Mouse (Mus musculus) heart, adult 2 months (tissue): ENCODE results near the gene Dytn. TPM values are rescaled to one million over a fixed set of nuclear protein-coding genes. Genes with fewer than 3 reads are reported as not detected.

Experiments used
- DNase-seq, 2 experiments: peaks; one replicate each; pipeline ENCODE4 v3.0.0; 2021
- H3K27ac ChIP-seq: fragments of 200-600 bp; 2 replicates; pipeline ENCODE4 v1.8.1; 2022
- H3K27me3 ChIP-seq: fragments of 200-500 bp; 2 replicates; pipeline ENCODE4 v1.6.1; 2012; ENCODE audit warnings: mild to moderate bottlenecking, low read length, inconsistent platforms, mixed read lengths; ENCODE audit not compliant: control insufficient read depth, insufficient read depth
- H3K36me3 ChIP-seq: fragments of 200-500 bp; 2 replicates; pipeline ENCODE4 v1.6.1; 2012; ENCODE audit warnings: low read length, inconsistent platforms; ENCODE audit not compliant: control insufficient read depth, insufficient read depth
- H3K4me1 ChIP-seq: fragments of 200-500 bp; 2 replicates; pipeline ENCODE4 v1.6.1; 2011; ENCODE audit warnings: low read length; ENCODE audit not compliant: control insufficient read depth, insufficient read depth
- H3K4me3 ChIP-seq: fragments of 200-600 bp; 2 replicates; pipeline ENCODE4 v1.8.1; 2022
- H3K79me2 ChIP-seq: fragments of 200-500 bp; replicated peaks from 2 replicates; pipeline ENCODE4 v1.6.1; 2012; ENCODE audit warnings: mild to moderate bottlenecking, inconsistent platforms, low read length, moderate library complexity, mixed read lengths; ENCODE audit not compliant: control insufficient read depth, insufficient read depth
- H3K9ac ChIP-seq: fragments of 200-500 bp; 2 replicates; pipeline ENCODE4 v1.6.1; 2012; ENCODE audit warnings: low read depth, mild to moderate bottlenecking, control low read depth, inconsistent platforms, low read length, mixed read lengths
- CTCF ChIP-seq: fragments of 200-600 bp; IDR thresholded peaks from 2 replicates; pipeline ENCODE4 v1.8.1; 2022; ENCODE audit warnings: antibody characterized with exemption, mild to moderate bottlenecking, moderate library complexity
- EP300 ChIP-seq: fragments of 200-500 bp; IDR thresholded peaks from 2 replicates; pipeline ENCODE4 v1.6.1; 2011; ENCODE audit warnings: low read depth, low read length, control low read depth; ENCODE audit not compliant: insufficient read depth
- POLR2A ChIP-seq: fragments of 200-500 bp; IDR thresholded peaks from 2 replicates; pipeline ENCODE4 v1.6.1; 2011; ENCODE audit warnings: mild to moderate bottlenecking, low read depth, low read length, control low read depth; ENCODE audit not compliant: insufficient read depth
- WGBS: fragments of 180-500 bp; shearing (Covaris S2); methylation state at CpG from one replicate; pipeline ENCODE4 v1.1.7; 2018; 5-methylcytosine and 5-hydroxymethylcytosine counted together
- intact Hi-C: fragments of 180-260 bp; cut with DNase I; formaldehyde crosslinking; loops from one replicate; pipeline ENCODE4 v1.15.1; 2025
- long read RNA-seq: library from polyadenylated mRNA; stranded (forward); transcript quantifications from one replicate; pipeline ENCODE4 v2.0.0, GENCODE M21; 2021
- polyA plus RNA-seq: library from polyadenylated mRNA; depleted of rRNA; stranded (reverse); fragments of >200 nt; gene quantifications from 2 replicates; pipeline ENCODE4 v1.2.3, GENCODE M21; 2012; rRNA removed
- total RNA-seq, 2 experiments: library from RNA; stranded (reverse); gene quantifications; 2 replicates each; pipeline ENCODE4 v1.2.3; 2021

Gene Dytn
- total RNA-seq (not detected), polyA plus RNA-seq (not detected in 2 replicates)
- long read RNA-seq: 0 reads

GRCm38 (mm10) chr1:63686827-63687226 lies at the start of gene Dytn:
Gene Dytn, minus strand, starts transcription at chr1:63686927.
- TF ChIP-seq EP300 (no peak), POLR2A (no peak), CTCF (no peak)
- 77% methylated on average over 4 of the region's 4 CpGs for WGBS
- H3K27me3 ChIP-seq: no peaks in the 10 kb centered on the region

DNA sequence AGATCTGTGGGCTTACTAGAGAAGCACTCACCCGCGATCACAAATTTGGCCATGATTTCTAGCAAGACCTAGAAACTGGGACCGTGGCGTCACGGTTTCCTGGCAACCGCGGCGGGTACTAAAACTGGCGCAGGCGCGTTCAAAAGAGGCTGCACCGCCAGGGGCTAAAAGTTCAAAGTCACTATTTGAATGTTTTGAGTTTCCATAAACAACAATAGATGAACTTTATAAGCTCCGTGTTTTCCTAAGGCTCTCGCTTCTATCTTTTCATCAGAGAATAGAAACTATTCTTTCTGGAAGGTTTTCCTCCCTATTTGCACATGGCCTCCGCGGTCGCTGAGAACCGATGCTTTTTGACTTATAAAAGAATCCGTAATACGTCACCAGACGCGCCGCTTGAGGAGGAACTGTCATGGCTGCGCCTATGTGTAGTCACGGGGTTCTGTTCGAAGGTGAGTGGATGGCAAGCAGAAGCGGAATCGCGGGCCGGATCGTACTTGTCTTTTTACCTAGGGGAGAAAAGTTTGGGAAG lies 43.6 kb upstream of the Dytn start, which contains the start of the genes Mdh1b and Fastkd2:
Gene Mdh1b (minus strand): TSS at position 79 of the 532 bp plus-strand sequence.
Gene Fastkd2 (plus strand): TSS at position 375 of the 532 bp plus-strand sequence.
- Histone ChIP-seq H3K36me3 (peaks cover 10% of the 10 kb centered on the region), H3K4me3 (peak within 1 kb of the TSS; percentile 76), H3K27me3 (no peaks in the 10 kb centered on the region), H3K79me2 (no peaks in the 10 kb centered on the region), H3K27ac (peak within 1 kb of the TSS; percentile 62), H3K4me1 (peaks cover 3% of the 10 kb centered on the region), H3K9ac (peak within 1 kb of the TSS; percentile 19)
- WGBS: under 1% methylated on average over 31 of the region's 31 CpGs
- intact Hi-C loops: loop anchor here (10.0 kb wide), 1 partner anchor 394 kb away; the partner anchor contains the start of gene Klf7
- TF ChIP-seq EP300: peak; percentile 69; the same call in 1 of the 2 replicates
- TF ChIP-seq POLR2A: 0 out of 2 replicates have a peak, but pooled peaks have one; percentile 44
- TF ChIP-seq CTCF: peak; percentile 56
- peak; percentile 87 to 88 for DNase-seq

More at GRCm38 (mm10) chr1:63686827-63687226, at the start of gene Dytn:
- H3K79me2 ChIP-seq: no peaks in the 10 kb centered on the region
- H3K4me3 ChIP-seq: no peak within 1 kb of the TSS
- H3K4me1 ChIP-seq: no peaks in the 10 kb centered on the region
- no peak within 1 kb of the TSS for H3K9ac ChIP-seq
- no peak within 1 kb of the TSS for H3K27ac ChIP-seq
- intact Hi-C loops: no loop called here
- no peak for DNase-seq
- no peaks in the 10 kb centered on the region for H3K36me3 ChIP-seq

GRCm38 (mm10) chr1:63729796-63730195 lies 43.1 kb upstream of the Dytn start:
- H3K79me2 ChIP-seq: no peaks in the 10 kb centered on the region
- 0 out of 2 replicates have a peak, but pooled peaks cover 1% of the 10 kb centered on the region for H3K27me3 ChIP-seq
- peaks cover 10% of the 10 kb centered on the region for H3K36me3 ChIP-seq
- TF ChIP-seq CTCF (no peak), EP300 (no peak), POLR2A (no peak)
- DNase-seq: no peak
- intact Hi-C loops: loop anchor here (10.0 kb wide), 1 partner anchor 395 kb away; the partner anchor contains the start of gene Klf7
- WGBS: 60% methylated on average over 8 of the region's 8 CpGs
- no peak overlapping the region for H3K9ac ChIP-seq
- H3K27ac ChIP-seq: no peak overlapping the region; the same call in 1 of the 2 replicates
- H3K4me1 ChIP-seq: peaks cover 3% of the 10 kb centered on the region
- H3K4me3 ChIP-seq: peak overlapping the region; percentile 76

DNA sequence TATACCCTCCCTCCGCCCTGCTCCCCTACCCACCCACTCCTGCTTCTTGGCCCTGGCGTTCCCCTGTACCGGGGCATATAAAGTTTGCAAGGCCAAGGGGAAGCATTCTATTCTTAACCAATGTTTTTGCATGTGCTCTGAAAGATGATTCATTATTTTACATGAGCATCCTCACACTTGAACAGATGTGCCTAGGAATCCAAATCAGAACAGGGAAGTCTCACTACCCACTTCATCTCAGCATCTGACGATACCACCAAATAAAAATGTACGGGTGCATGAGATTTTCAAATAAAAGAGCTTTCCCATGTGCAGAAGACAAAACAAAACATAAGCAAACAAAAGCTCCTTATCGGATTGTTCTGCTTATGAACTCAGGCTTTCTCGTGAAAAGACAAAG lies 33.4 kb upstream of the Dytn start:
- DNase-seq: no peak
- no peaks in the 10 kb centered on the region for H3K36me3 ChIP-seq
- H3K27me3 ChIP-seq: 0 out of 2 replicates have a peak, but pooled peaks cover 1% of the 10 kb centered on the region
- H3K27ac ChIP-seq: no peak overlapping the region
- no peak overlapping the region for H3K9ac ChIP-seq
- no peaks in the 10 kb centered on the region for H3K4me1 ChIP-seq
- H3K79me2 ChIP-seq: no peaks in the 10 kb centered on the region
- H3K4me3 ChIP-seq: no peak overlapping the region
- intact Hi-C loops: no loop called here
- WGBS: 78% methylated on average over 7 of the region's 7 CpGs
- TF ChIP-seq EP300 (no peak), POLR2A (no peak), CTCF (no peak)

GRCm38 (mm10) chr1:63708876-63709275 lies 22.1 kb upstream of the Dytn start:
- TF ChIP-seq CTCF (no peak), POLR2A (no peak), EP300 (no peak)
- H3K79me2 ChIP-seq: no peaks in the 10 kb centered on the region
- H3K9ac ChIP-seq: no peak overlapping the region
- no peak overlapping the region for H3K27ac ChIP-seq
- H3K4me1 ChIP-seq: no peaks in the 10 kb centered on the region
- DNase-seq: no peak
- 52% methylated on average over 3 of the region's 3 CpGs for WGBS
- intact Hi-C loops: no loop called here
- no peak overlapping the region for H3K4me3 ChIP-seq
- H3K27me3 ChIP-seq: no peaks in the 10 kb centered on the region
- no peaks in the 10 kb centered on the region for H3K36me3 ChIP-seq

DNA sequence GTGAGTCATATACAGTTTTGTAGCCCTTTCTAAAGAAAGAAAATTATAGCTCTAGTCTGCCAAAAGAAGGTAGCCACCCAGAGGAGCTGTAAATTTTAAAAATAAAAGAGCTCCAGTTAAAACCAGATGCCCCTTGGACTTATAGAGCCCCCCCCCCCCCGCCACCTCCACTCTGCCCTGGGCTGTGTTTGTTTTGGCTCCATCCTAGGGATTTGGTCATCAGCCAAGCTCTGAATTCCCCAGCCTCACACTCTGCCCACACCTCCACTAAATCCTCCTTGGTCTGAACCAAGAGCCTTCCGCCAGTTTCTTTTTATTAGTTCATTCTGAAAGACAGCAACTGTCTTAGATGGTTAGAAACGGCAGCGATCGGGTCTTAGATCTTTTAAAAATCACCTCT lies 19.0 kb upstream of the Dytn start:
- Histone ChIP-seq H3K4me1 (no peaks in the 10 kb centered on the region), H3K4me3 (no peak overlapping the region), H3K36me3 (no peaks in the 10 kb centered on the region), H3K27ac (no peak overlapping the region), H3K9ac (no peak overlapping the region), H3K27me3 (no peaks in the 10 kb centered on the region), H3K79me2 (no peaks in the 10 kb centered on the region)
- 43% methylated on average over 5 of the region's 5 CpGs for WGBS
- DNase-seq: no peak
- intact Hi-C loops: no loop called here
- TF ChIP-seq POLR2A (no peak), EP300 (no peak), CTCF (no peak)
